Mouse (Mus musculus): Measurements from ENCODE around the gene Plekha7.

DNA sequence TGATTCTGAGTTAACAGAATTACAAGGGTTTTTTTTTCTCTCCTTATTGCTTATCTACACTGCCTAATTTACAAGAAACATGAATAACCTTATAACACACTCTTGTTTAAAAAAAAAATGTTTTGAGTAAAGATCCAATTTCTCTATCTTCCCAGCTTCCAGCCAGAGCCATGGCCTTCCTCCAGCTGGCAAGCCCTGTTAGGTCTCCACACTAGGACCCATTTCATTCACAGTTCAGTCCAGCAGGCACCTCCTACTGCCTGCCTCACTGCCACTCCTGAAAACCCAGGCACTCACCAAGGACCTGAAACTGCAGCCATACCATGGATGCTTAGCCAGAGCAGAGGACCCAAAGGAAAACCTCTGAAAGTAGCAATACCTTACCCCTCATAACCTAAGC, 31.9 kb downstream of the Plekha7 start:
- TF ChIP-seq CTCF (IDR thresholded peaks at IDR 0.05; ENCODE audit: extremely low read depth, insufficient read length, insufficient replicate concordance, low read depth, low read length) (no peak), POLR2A (IDR thresholded peaks at IDR 0.05; ENCODE audit: low read depth, low read length) (no peak)

Measured in small intestine, adult 2 months (tissue).